Mouse (Mus musculus) heart, adult 8-10 months (tissue): ENCODE results near the gene Mdm1. TPM values are rescaled to one million over a fixed set of nuclear protein-coding genes. Genes with fewer than 3 reads are reported as not detected.
"Not testable (repeated sequence)": the region's sequence is repeated elsewhere in the genome, so short reads cannot be mapped to it uniquely, and the experiment has no call there.

ENCODE experiments used
- DNase-seq: peaks from one replicate; pipeline ENCODE4 v3.0.0; 2022; ENCODE audit warnings: low spot score
- total RNA-seq, 4 experiments: library from RNA; stranded (reverse); gene quantifications; 2 replicates each; pipeline ENCODE4 v1.2.4; 2022

The Mdm1 gene
- total RNA-seq, 4 experiments from 2014 or later = 3.7 to 6.2 (median 5.1) TPM

GRCm38 (mm10) chr10:118122441-118123162 lies 19.0 kb upstream of the Mdm1 start:
- no peak for DNase-seq

DNA sequence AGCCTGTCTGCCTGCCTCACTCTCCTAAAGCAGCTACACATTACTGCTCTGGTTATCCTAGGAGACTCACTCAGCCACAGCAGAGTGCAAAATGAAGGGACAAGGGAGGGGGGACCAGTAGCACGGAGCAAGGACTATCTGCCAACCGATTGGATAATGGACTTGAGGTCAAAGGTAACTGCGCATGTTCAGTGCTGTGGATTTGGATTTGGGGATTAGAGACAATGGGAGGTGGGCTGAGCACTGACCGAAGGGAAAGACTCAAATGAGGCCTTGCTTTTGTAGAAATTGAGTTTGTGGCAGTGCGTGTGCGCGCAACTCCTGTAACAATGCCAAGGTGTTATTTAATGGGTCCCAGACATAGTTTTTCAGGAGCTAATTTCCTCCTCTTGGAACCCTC lies 16.4 kb upstream of the Mdm1 start:
- no peak for DNase-seq

- DNase-seq = no peak
Observed at GRCm38 (mm10) chr10:118125776-118126445, 15.7 kb upstream of the Mdm1 start.

DNA sequence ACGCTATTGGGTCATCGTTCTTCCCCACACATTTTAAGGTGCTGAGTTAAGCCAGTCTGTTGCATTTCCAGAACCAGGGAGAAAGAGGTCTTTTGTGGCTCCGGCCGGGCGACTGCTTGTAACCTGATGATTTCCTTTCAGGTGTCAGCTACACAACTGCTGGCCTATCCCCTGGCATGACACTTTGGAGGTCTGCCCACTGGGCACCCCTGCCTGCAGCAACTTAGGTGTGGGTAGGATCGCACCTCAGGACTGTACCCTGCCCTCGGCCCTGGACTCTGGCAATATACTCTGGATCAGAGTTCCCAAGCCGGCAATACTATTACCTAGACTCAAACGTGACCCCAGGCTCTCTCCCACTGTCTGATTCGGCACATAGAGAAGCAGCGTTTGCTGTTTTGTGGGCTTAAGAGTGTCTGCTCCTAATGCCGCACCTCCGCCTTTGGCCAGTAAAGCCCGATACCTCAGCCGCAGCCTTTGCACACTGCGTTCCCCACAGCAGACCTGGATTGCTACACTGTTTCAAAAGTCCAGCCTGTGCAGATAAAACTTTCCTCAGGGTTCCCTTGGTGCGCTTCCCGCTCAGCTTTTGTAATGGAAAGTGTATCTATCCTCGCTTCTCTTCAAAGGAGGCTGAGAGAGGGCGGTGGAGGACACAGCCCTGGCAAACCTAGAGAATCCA lies 12.5 kb upstream of the Mdm1 start:
- no peak for DNase-seq

- DNase-seq = no peak
Observed at GRCm38 (mm10) chr10:118130016-118130415, 11.6 kb upstream of the Mdm1 start.

- DNase-seq = no peak
Observed at GRCm38 (mm10) chr10:118132993-118133392, 8.6 kb upstream of the Mdm1 start.

DNA sequence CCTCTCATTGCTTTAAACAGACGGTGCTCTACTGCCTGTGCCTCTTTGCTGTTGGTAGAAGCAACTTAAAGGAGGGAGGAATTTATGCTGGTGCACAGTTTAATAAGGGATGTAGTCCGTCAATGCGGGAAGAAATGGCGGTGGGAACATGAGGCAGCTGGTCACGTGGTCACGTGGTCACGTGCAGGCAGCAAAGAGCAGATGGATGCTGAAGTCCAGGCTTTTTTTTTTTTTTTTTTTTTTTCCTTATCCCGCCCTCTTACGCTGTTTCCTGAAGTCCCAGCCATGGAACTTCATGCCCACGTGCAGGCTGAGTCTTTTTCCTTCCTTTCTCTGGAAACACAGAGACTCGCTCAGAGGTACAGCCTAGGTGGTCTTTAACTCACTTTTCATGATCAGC lies 3.1 kb upstream of the Mdm1 start:
- no peak for DNase-seq

GRCm38 (mm10) chr10:118139837-118140570 lies 1.6 kb upstream of the Mdm1 start:
- DNase-seq = no peak

- DNase-seq = no peak
Observed at GRCm38 (mm10) chr10:118141884-118142801, 532 bp downstream of the Mdm1 start.

- no peak for DNase-seq
Observed at GRCm38 (mm10) chr10:118149381-118149780, 7.8 kb downstream of the Mdm1 start.

GRCm38 (mm10) chr10:118150866-118151265 lies 9.3 kb downstream of the Mdm1 start:
- no peak for DNase-seq

DNA sequence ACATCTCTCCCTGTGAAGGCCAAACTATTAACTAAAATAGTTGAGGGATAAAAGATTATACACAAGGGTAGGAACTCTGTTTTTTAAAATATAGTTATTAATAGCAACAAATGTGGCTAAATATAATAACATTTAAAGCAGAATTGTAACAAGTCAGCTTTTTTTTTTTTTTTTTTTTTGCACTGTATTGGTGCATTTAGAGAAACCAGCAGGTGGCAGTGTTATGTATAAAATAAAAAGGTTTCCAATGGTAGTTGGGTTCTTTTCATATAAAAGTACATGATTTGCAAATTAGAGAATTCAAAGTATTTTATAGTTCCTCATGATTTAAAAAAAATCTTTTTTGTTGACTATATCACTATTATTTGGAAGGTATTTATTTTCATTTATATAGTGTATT lies 14.3 kb downstream of the Mdm1 start:
- no peak for DNase-seq

GRCm38 (mm10) chr10:118161131-118161530 lies 19.5 kb downstream of the Mdm1 start:
- DNase-seq = no peak

- no peak for DNase-seq
Observed at GRCm38 (mm10) chr10:118169212-118169611, 27.6 kb downstream of the Mdm1 start.

DNA sequence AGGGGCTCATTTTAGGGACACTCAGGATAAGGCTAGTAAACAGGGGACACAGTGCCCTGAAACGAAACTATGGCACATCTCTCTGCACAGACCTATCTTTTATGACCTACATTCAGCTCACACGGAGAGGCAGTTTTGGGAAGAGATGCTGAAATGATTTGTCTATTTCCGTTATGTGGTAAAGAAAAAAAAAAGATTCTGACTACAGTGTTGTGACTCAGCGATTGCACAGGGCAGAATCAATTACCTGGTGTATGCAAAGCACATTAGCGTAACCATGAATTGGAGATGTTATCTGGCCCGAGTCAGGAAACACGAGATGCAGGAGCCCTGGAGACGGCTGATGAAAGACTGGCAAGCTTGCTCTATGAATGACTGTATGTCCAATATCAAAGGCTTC lies 30.8 kb downstream of the Mdm1 start:
- no peak for DNase-seq

- no peak for DNase-seq
Observed at GRCm38 (mm10) chr10:118172876-118173275, 31.3 kb downstream of the Mdm1 start.

- DNase-seq = not testable (repeated sequence)
Observed at GRCm38 (mm10) chr10:118175542-118175941, 33.9 kb downstream of the Mdm1 start.

DNA sequence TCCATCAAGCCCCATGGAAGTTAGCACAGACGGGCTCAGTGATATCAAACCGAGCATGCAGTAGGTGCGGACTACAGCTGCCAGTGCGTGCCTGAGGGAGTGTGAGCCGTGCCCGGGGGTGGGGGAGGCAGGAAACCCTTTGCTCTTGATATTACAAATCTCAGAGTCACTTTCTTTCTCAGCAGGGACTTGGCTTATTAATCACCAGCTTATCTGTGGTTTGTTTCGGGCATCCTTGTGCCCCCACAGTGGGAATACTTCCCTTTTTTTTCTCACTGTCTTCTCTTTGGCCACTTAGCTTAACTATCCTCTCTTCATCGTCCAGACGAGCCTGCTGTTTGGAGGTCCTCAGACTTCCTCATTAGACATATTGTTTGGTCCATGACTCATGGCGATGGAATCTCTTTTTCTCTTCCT lies 37.1 kb downstream of the Mdm1 start:
- DNase-seq = no peak

GRCm38 (mm10) chr10:118179265-118179664 lies 37.7 kb downstream of the Mdm1 start:
- DNase-seq = no peak

DNA sequence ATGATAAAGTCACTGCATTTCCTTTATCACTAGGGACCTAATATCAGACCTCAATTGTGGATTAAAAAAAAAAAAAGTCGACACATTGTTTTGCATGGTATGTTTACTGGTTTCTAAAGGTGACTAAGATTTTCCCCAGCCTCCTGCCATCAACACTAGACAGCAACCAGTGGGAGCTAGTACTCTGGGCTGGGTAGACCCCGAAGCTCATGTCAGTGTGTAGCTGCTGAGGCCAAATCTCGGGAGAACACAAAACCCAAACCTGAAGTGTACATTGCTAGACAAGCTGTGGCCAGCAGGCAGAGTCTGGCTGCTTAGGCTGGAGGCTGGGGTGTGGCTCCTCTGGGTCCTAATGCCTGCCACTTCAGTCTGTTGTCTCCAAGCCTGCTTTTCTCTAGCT lies 53.5 kb downstream of the Mdm1 start:
- not testable (repeated sequence) for DNase-seq

DNA sequence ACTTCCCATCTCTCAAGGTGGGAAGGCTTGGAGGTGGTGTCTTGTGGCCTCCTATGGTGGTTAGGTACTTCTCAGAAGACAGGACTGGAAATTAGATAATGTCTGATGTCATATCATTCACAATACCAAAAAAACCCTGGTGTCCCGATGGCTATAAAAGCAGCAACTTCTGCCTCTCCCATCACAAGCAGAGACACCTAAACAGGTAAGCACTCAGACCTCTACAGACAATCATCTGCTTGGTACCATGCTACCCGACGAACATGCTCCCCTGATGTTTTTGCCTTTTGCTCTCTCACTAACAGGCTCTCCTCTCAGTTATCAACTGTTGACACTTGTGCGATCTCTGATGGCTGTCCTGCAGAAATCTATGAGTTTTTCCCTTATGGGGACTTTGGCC lies 63.0 kb downstream of the Mdm1 start, which contains the start of gene Il22:
Gene Il22 (plus strand): TSS at position 301 of the 400 bp plus-strand sequence.
- DNase-seq = no peak
